Mouse (Mus musculus) erythroblast, embryonic 14.5 days (primary cell): Measurements from ENCODE around the gene Napa.

Experiments
- GATA1 ChIP-seq: IDR thresholded peaks from 2 replicates; pipeline ENCODE4 v1.6.1; 2012; ENCODE audit warnings: low read length, inconsistent platforms, mixed read lengths
- TAL1 ChIP-seq: IDR thresholded peaks from 3 replicates; pipeline ENCODE4 v1.6.1; 2012; ENCODE audit warnings: low read length, inconsistent platforms, mixed read lengths

GRCm38 (mm10) chr7:16120262-16120600 lies 22.0 kb downstream of the Napa start:
- TF ChIP-seq GATA1 (no peak), TAL1 (no peak)
